Mouse (Mus musculus): ENCODE data around the gene Zfp536.

The Zfp536 gene

GRCm38 (mm10) chr7:37544011-37544410 is 229.4 kb downstream of the Zfp536 start:
- no peak for DNase-seq

- no peak for DNase-seq
These were observed 230.5 kb downstream of the Zfp536 start for GRCm38 (mm10) chr7:37542951-37543350.

- no peak for DNase-seq
These were observed 242.3 kb downstream of the Zfp536 start for GRCm38 (mm10) chr7:37531166-37531565.

GRCm38 (mm10) chr7:37528311-37528710 is 245.1 kb downstream of the Zfp536 start:
- no peak for DNase-seq

GRCm38 (mm10) chr7:37527890-37528289 is 245.6 kb downstream of the Zfp536 start:
- peak; percentile 39 for DNase-seq

GRCm38 (mm10) chr7:37521407-37521806 is 252.0 kb downstream of the Zfp536 start:
- DNase-seq, result no peak

- no peak for DNase-seq
These were observed 262.3 kb downstream of the Zfp536 start for GRCm38 (mm10) chr7:37510933-37511675.

- peak; percentile 49 for DNase-seq
These were observed 263.7 kb downstream of the Zfp536 start for GRCm38 (mm10) chr7:37509700-37510099.

GRCm38 (mm10) chr7:37505548-37505947 is 267.9 kb downstream of the Zfp536 start:
- no peak for DNase-seq

GRCm38 (mm10) chr7:37505096-37505495 is 268.3 kb downstream of the Zfp536 start:
- no peak for DNase-seq

- DNase-seq, result no peak
These were observed 274.6 kb downstream of the Zfp536 start for GRCm38 (mm10) chr7:37498881-37499280.

- no peak for DNase-seq
These were observed 276.9 kb downstream of the Zfp536 start for GRCm38 (mm10) chr7:37496491-37496890.

- no peak for DNase-seq
These were observed 283.1 kb downstream of the Zfp536 start for GRCm38 (mm10) chr7:37490312-37490711.

- no peak for DNase-seq
These were observed 288.5 kb downstream of the Zfp536 start for GRCm38 (mm10) chr7:37484946-37485345.

- DNase-seq, result peak; percentile 30
These were observed 290.9 kb downstream of the Zfp536 start for GRCm38 (mm10) chr7:37482564-37482963.

- no peak for DNase-seq
These were observed 292.3 kb downstream of the Zfp536 start for GRCm38 (mm10) chr7:37481165-37481564.

GRCm38 (mm10) chr7:37477309-37477708 is 296.1 kb downstream of the Zfp536 start:
- no peak for DNase-seq

- no peak for DNase-seq
These were observed 298.0 kb downstream of the Zfp536 start for GRCm38 (mm10) chr7:37475485-37475884.

GRCm38 (mm10) chr7:37474284-37474683 is 299.2 kb downstream of the Zfp536 start:
- no peak for DNase-seq

- DNase-seq, result no peak
These were observed 299.9 kb downstream of the Zfp536 start for GRCm38 (mm10) chr7:37473311-37474084.

GRCm38 (mm10) chr7:37471726-37472125 is 301.7 kb downstream of the Zfp536 start:
- no peak for DNase-seq

GRCm38 (mm10) chr7:37466477-37467243 is 306.8 kb downstream of the Zfp536 start:
- DNase-seq, result peak; percentile 79

- DNase-seq, result peak; percentile 49
These were observed 309.2 kb downstream of the Zfp536 start for GRCm38 (mm10) chr7:37464186-37464721.
